Mouse (Mus musculus): ENCODE results near the gene Hes2. TPM values are rescaled to one million over a fixed set of nuclear protein-coding genes. Genes with fewer than 3 reads are reported as not detected.

Gene Hes2
- total RNA-seq, 2 experiments from 2014 or later: not detected

GRCm38 (mm10) chr4:152131809-152132771, 26.6 kb upstream of the Hes2 start:
- DNase-seq (ENCODE audit: low spot score in 2 of 2): no peak

GRCm38 (mm10) chr4:152132772-152133169, 25.9 kb upstream of the Hes2 start:
- DNase-seq (ENCODE audit: low spot score in 2 of 2): no peak

GRCm38 (mm10) chr4:152133213-152133612, 25.5 kb upstream of the Hes2 start:
- DNase-seq (ENCODE audit: low spot score in 2 of 2): no peak

- DNase-seq (ENCODE audit: low spot score in 2 of 2): no peak
These were observed 24.2 kb upstream of the Hes2 start for GRCm38 (mm10) chr4:152134507-152134906.

GRCm38 (mm10) chr4:152135363-152135762, 23.3 kb upstream of the Hes2 start:
- DNase-seq (ENCODE audit: low spot score in 2 of 2): no peak

GRCm38 (mm10) chr4:152136112-152136875, 22.4 kb upstream of the Hes2 start:
- DNase-seq (ENCODE audit: low spot score in 2 of 2): no peak

GRCm38 (mm10) chr4:152136876-152137250, 21.8 kb upstream of the Hes2 start:
- DNase-seq (ENCODE audit: low spot score in 2 of 2): no peak

- peak; percentile 73 to 74 for DNase-seq (ENCODE audit: low spot score in 2 of 2)
These were observed 20.0 kb upstream of the Hes2 start for GRCm38 (mm10) chr4:152138497-152139260.

GRCm38 (mm10) chr4:152140441-152140840, 18.2 kb upstream of the Hes2 start:
- DNase-seq (ENCODE audit: low spot score in 2 of 2): peak in 1 of 2 experiments; percentile 51

- no peak for DNase-seq (ENCODE audit: low spot score in 2 of 2)
These were observed 17.0 kb upstream of the Hes2 start for GRCm38 (mm10) chr4:152141521-152142135.

- DNase-seq (ENCODE audit: low spot score in 2 of 2): no peak
These were observed 15.0 kb upstream of the Hes2 start for GRCm38 (mm10) chr4:152143632-152144031.

GRCm38 (mm10) chr4:152145473-152145872, 13.2 kb upstream of the Hes2 start:
- DNase-seq (ENCODE audit: low spot score in 2 of 2): no peak

- DNase-seq (ENCODE audit: low spot score in 2 of 2): no peak
These were observed 12.4 kb upstream of the Hes2 start for GRCm38 (mm10) chr4:152146033-152146827.

- DNase-seq (ENCODE audit: low spot score in 2 of 2): no peak
These were observed 8.1 kb upstream of the Hes2 start for GRCm38 (mm10) chr4:152150546-152150945.

GRCm38 (mm10) chr4:152151451-152151965, 7.2 kb upstream of the Hes2 start:
- no peak for DNase-seq (ENCODE audit: low spot score in 2 of 2)

- DNase-seq (ENCODE audit: low spot score in 2 of 2): no peak
These were observed 6.6 kb upstream of the Hes2 start, which contains the start of gene Espn for GRCm38 (mm10) chr4:152151966-152152544. TSS of gene Espn (minus strand) at chr4:152152371.

GRCm38 (mm10) chr4:152153771-152154177, 4.9 kb upstream of the Hes2 start:
- peak; percentile 73 to 76 for DNase-seq (ENCODE audit: low spot score in 2 of 2)

- no peak for DNase-seq (ENCODE audit: low spot score in 2 of 2)
These were observed 3.6 kb upstream of the Hes2 start for GRCm38 (mm10) chr4:152155019-152155418.
